13 mouse cellular contexts compared by ENCODE assay signal in the genomic region with DNA sequence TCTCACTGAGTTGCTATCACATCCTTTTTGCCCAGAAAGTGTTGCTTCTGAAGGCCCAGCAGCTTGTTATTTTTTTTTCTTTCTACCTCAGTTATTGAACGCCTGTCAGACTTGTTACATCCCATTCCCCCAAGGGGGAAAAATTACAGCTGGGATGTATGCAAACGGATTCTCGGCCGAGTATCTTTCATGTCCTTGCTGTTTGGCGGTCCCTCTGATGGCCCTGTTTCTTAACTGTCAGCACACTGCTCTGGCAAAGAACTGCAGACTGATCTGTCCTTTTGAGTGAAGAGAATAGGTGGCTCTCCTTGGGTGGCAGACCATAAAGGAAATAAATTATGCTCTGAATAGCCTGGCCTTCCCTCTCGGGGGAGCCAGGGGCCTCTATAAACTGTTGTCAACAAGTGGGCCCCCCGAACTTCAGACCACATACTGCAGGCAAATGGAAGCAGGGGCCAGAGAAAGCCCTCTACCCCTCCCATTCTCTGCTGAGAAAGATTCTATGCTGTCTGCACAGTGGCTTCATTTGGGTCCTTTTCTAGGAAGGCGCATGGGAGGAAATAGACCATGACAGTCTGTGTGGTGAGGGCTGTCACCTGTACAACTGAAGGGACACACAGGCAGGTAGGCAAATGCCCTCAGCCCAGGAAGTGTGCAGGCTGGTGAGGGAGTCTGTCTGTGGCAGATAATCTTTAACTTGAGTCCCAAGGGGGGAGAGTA.
DNase-seq lines count a peak whose midpoint lies in the region; ATAC-seq and TF ChIP-seq lines count a peak whose summit lies in the region.
"Had no signal": no experiment of that assay in that cellular context is flagged by ENCODE, and none has a peak within 500 bp of the region (broad histone marks: within the 10 kb centered on the region; RNA-seq: fewer than 3 reads in every experiment).

No protein-coding gene starts in this region.

- H3K9me3 ChIP-seq in heart, embryonic 10.5 days, result no peaks in the 10 kb centered on the region
- H3K9me3 ChIP-seq in stomach, embryonic 14.5 days (ENCODE audit: control insufficient read depth, low read depth, low read length), result no peaks in the 10 kb centered on the region
- H3K9me3 ChIP-seq in stomach, postnatal 0 days (ENCODE audit: control insufficient read depth, low read length), result no peaks in the 10 kb centered on the region
- H3K9me3 ChIP-seq in limb, embryonic 10.5 days (replicated peaks), result no peaks in the 10 kb centered on the region

- DNase-seq in heart, embryonic 10.5 days (ENCODE audit: low spot score), result no peak
- no peak for DNase-seq in heart, postnatal 25 days (ENCODE audit: low spot score)
- DNase-seq in stomach, postnatal 0 days (ENCODE audit: low spot score), result no peak
- DNase-seq in limb, embryonic 10.5 days (ENCODE audit: low spot score), result no peak
- DNase-seq in splenic B cell, adult 2 months (ENCODE audit: low read depth, low spot score), result peak; percentile 62
- no peak for DNase-seq in layer of hippocampus, adult 18-20 months (ENCODE audit: low spot score in 2 of 2)
- no peak for DNase-seq in thymus, postnatal 10 days (ENCODE audit: low spot score in 2 of 2)
- DNase-seq: cerebellum, postnatal 25 days; heart, adult 11 months; kidney, postnatal 10 days; lung, postnatal 14 days had no signal

- H3K9ac ChIP-seq in stomach, embryonic 14.5 days (replicated peaks; ENCODE audit: low read depth, low read length), result no peak overlapping the region
- no peak overlapping the region for H3K9ac ChIP-seq in stomach, postnatal 0 days (ENCODE audit: low read length)

- 24% methylated on average over 8 of the region's 8 CpGs for WGBS in heart, embryonic 10.5 days
- WGBS in stomach, embryonic 14.5 days, result 20% methylated on average over 8 of the region's 8 CpGs
- WGBS in stomach, postnatal 0 days, result 43% methylated on average over 8 of the region's 8 CpGs
- WGBS in limb, embryonic 10.5 days, result 27% methylated on average over 8 of the region's 8 CpGs

- no peak for TF ChIP-seq EP300 in stomach, postnatal 0 days (optimal IDR thresholded peaks at IDR 0.05)

- H3K27me3 ChIP-seq in heart, embryonic 10.5 days (ENCODE audit: insufficient read depth, poor library complexity, severe bottlenecking), result peaks cover 5% of the 10 kb centered on the region; the same call in 1 of the 2 replicates
- no peaks in the 10 kb centered on the region for H3K27me3 ChIP-seq in stomach, embryonic 14.5 days (ENCODE audit: control insufficient read depth, insufficient read depth, low read length)
- no peaks in the 10 kb centered on the region for H3K27me3 ChIP-seq in stomach, postnatal 0 days (ENCODE audit: control insufficient read depth, insufficient read depth, low read length)
- peaks cover 26% of the 10 kb centered on the region for H3K27me3 ChIP-seq in limb, embryonic 10.5 days (ENCODE audit: low read depth, poor library complexity, severe bottlenecking)
- H3K27me3 ChIP-seq in splenic B cell, adult 2 months (ENCODE audit: control insufficient read depth, insufficient read depth, low read length, poor library complexity, severe bottlenecking), result no peaks in the 10 kb centered on the region

- peaks cover 48% of the 10 kb centered on the region for H3K4me1 ChIP-seq in heart, embryonic 10.5 days
- peaks cover 18% of the 10 kb centered on the region for H3K4me1 ChIP-seq in stomach, embryonic 14.5 days (ENCODE audit: control insufficient read depth, insufficient read depth, low read length)
- H3K4me1 ChIP-seq in stomach, postnatal 0 days (replicated peaks; ENCODE audit: control insufficient read depth, insufficient read depth), result no peaks in the 10 kb centered on the region
- peaks cover 35% of the 10 kb centered on the region for H3K4me1 ChIP-seq in limb, embryonic 10.5 days

- ATAC-seq in stomach, embryonic 14.5 days (ENCODE audit: insufficient number of reproducible peaks, insufficient read depth, low FRiP score, low read depth), result no peak
- ATAC-seq in stomach, postnatal 0 days (ENCODE audit: low FRiP score, low TSS enrichment), result no peak

- no peaks in the 10 kb centered on the region for H3K36me3 ChIP-seq in heart, embryonic 10.5 days
- H3K36me3 ChIP-seq in stomach, embryonic 14.5 days (ENCODE audit: control insufficient read depth, insufficient read depth, low read length), result no peaks in the 10 kb centered on the region
- H3K36me3 ChIP-seq in stomach, postnatal 0 days (ENCODE audit: control insufficient read depth, insufficient read depth, low read length), result no peaks in the 10 kb centered on the region
- H3K36me3 ChIP-seq in limb, embryonic 10.5 days, result no peaks in the 10 kb centered on the region
- no peaks in the 10 kb centered on the region for H3K36me3 ChIP-seq in splenic B cell, adult 2 months (ENCODE audit: control insufficient read depth, insufficient read depth, low read length, poor library complexity, severe bottlenecking)

- H3K4me2 ChIP-seq in stomach, embryonic 14.5 days (replicated peaks; ENCODE audit: low read depth, low read length), result no peak overlapping the region
- H3K4me2 ChIP-seq in stomach, postnatal 0 days (replicated peaks; ENCODE audit: low read depth), result no peak overlapping the region

- no peak for TF ChIP-seq CTCF in stomach, postnatal 0 days (IDR thresholded peaks at IDR 0.05; ENCODE audit: low read depth)

- H3K4me3 ChIP-seq in heart, embryonic 10.5 days, result no peak overlapping the region
- H3K4me3 ChIP-seq in stomach, embryonic 14.5 days (ENCODE audit: low read depth, low read length), result no peak overlapping the region
- no peak overlapping the region for H3K4me3 ChIP-seq in stomach, postnatal 0 days (ENCODE audit: low read depth, low read length)
- H3K4me3 ChIP-seq in limb, embryonic 10.5 days, result no peak overlapping the region
- H3K4me3 ChIP-seq: myocyte had no signal

- intact Hi-C loops in heart, postnatal 25 days (cut with DNase I), result no loop called here

- peak overlapping the region; percentile 45; the same call in 1 of the 2 replicates for H3K27ac ChIP-seq in heart, embryonic 10.5 days
- H3K27ac ChIP-seq in stomach, embryonic 14.5 days (ENCODE audit: low read length), result 0 out of 2 replicates have a peak overlapping the region, but pooled peaks have one; percentile 16
- H3K27ac ChIP-seq in stomach, postnatal 0 days (replicated peaks), result no peak overlapping the region
- peak overlapping the region; percentile 12; the same call in 1 of the 2 replicates for H3K27ac ChIP-seq in limb, embryonic 10.5 days
